Mouse (Mus musculus) adrenal gland, adult (tissue): ENCODE measurements at regions not wholly inside any gene's neighbourhood (a gene's known extent, or its start where the extent isn't known, plus 50 kb on each side); places are given as distances from the start of the nearest gene placed in this dataset.
A peak's percentile ranks its signal among the peaks of the same experiment; 100 is the strongest.
"Not testable (repeated sequence)": the region's sequence is repeated elsewhere in the genome, so short reads cannot be mapped to it uniquely, and the experiment has no call there.

ENCODE experiments used
- DNase-seq, 2 experiments: peaks; one replicate each; pipeline ENCODE4 v3.0.0; 2022 to 2023; ENCODE audit warnings: low spot score in 1 of 2; ENCODE audit not compliant: inconsistent age in 2 of 2

DNA sequence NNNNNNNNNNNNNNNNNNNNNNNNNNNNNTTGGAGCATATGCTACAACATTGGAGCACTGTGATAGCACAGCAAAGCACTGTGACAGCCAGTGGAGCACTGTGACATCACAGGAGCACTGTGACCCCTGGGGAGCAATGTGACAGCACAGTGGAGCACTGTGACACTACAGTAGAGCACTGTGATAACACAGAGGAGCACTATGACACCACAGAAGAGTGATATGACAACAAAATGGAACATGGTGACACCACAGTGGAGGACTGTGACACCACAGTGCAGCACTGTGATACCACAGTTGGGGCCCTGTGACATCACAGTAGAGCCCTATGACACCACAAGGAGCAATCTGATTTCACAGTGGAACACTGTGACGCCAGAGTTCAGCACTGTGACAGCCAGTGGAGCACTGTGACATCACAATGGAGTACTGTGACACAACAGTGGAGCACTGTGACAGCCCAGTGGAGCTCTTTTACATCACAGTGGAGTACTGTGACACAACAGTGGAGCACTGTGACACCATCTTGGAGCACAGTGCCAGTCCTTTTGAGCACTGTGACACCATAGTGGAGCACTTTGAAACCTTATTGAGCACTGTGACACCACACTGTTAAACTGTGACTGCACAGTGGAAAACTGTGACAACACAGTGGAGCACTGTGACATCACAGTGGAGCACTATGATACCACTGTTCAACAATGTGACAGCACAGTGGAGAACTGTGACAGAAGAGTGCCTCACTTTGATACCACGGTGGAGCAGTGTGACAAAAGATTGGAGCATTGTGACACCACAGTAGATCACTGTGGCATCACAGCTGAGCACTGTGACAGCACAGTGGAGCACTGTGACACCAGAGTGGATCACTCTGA, 116.9 kb upstream of the Vmn1r2 start:
- DNase-seq = peak; percentile 1 to 13

DNA sequence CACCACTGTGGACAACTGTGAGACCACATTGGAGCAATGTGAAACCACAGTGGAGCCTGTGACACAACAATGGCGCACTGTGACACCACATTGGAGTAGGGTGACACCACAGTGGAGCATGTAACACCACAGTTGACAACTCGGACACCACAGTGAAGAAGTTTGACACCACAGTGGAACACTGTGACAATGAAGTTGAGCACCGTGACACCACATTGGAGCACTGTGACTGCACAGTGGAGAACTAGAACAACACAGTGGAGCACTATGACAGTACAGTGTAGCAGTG, 116.3 kb upstream of the Vmn1r2 start:
- DNase-seq = no peak

DNA sequence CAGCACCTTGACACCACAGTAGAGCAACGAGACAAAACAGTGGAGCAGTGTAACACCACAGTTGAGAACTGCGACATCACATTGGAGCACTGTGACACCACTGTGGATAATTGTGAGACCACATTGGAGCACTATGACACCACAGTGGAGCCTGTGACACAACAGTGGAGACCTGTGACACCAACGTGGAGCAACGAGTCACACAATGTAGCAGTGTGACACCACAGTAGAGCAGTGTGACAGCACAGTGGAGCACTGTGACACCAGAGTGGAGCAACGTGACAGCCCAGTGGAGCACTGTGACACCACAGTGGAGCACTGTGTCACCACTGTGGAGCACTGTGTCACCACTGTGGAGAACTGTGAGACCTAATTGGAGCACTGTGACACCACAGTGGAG, 115.9 kb upstream of the Vmn1r2 start:
- peak in 1 of 2 experiments; percentile 1 for DNase-seq

DNA sequence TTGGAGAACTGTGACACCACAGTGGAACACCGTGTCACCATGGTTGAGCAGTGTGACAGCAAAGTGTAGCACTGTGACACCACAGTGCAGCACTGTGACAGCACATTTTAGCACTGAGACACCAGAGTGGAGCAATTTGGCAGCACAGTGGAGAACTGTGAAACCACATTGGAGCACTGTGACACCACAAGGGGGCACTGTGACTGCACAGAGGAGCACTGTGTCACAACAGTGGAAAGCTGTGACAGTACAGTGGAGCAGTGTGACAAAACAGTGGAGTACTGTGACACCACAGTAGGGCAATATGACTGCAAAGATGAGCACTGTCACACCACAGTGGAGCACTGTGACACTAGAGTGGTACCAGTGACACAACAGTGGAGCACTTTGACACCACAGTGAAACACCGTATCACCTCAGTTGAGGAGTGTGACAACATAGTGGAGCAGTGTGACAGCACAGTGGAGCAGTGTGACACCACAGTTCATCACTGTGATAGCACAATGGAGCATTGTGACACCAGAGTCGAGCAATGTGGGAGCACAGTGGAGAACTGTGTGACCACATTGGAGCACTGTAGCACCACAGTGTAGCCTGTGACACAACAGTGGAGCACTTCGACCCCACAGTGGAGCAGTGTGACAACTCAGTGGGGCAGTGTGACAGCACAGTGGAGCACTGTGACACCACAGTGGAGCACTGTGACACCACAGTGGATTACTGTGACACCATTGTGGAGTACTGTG, 114.6 kb upstream of the Vmn1r2 start:
- peak; percentile 17 to 68 for DNase-seq

DNA sequence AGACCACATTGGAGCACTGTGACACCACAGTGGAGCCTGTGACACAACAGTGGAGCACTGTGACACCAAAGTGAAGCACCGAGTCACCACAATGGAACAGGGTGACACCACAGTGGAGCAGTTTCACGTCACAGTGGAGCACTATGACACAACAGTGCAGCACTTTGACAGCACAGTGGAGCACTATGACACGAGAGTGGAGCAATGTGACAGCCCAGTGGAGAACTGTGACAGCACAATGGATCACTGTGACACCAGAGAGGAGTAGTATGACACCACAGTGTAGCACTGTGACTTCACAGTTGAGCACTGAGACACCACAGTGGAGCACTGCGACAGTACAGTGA, 114.1 kb upstream of the Vmn1r2 start:
- peak; percentile 2 to 14 for DNase-seq

DNA sequence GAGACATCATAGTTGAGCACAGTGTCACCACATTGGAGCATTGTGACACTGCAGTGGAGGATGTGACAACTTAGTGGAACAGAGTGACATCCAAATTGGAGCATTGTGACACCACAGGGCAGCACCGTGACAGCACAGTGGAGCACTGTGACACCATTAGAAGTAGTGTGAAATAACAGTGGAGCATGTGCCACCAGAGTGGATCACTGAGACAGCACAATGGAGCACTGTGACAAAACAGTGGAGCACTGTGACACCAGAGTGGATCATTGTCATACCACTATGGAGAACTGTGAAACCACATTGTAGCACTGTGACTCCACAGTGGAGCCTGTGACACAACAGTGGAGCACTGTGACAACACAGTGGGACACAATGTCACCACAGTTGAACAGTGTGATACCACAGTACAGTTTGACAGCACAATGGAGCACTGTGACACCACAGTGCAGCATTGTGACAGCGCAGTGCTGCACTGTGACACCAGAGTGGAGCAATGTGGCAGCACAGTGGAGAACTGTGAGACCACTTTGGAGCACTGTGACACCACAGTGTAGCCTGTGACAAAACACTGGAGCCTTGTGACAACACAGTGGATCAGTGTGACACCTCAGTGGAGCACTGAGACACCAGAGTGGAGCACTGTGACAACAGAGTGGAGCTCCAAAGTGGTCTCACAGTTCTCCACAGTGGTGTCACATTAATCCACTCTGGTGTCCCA, 113.5 kb upstream of the Vmn1r2 start:
- DNase-seq = peak in 1 of 2 experiments; percentile 13

DNA sequence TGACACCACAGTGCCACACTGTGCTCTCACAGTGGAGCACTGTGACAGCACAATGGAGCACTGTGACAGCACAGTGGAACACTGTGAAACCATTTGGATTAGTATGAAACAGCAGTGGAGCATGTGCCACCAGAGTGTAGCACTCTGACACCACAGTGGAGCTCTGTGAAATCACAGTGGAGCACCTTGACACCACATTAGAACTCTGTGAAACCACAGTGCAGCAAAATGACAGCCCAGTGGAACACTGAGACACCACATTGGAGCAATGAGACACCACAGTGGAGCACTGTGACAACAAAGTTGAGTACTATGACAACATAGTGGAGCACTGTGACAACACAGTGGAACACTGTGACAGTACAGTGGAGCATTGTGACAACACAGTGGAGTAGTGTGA, 112.2 kb upstream of the Vmn1r2 start:
- peak in 1 of 2 experiments; percentile 1 for DNase-seq

DNA sequence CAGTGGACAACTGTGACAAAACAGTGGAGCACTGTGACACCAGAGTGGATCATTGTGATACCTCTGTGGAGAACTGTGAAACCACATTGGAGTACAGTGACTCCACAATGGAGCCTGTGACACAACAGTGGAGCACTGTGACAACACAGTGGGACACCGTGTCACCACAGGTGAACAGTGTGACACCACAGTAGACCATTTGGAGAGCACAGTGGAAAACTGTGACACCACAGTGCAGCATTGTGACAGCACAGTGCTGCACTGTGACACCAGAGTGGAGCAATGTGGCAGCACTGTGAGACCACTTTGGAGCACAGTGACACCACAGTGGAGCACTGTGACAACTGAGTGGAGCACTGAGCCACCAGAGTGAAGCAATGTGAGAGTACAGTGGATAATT, 111.7 kb upstream of the Vmn1r2 start:
- DNase-seq = peak in 1 of 2 experiments; percentile 1

DNA sequence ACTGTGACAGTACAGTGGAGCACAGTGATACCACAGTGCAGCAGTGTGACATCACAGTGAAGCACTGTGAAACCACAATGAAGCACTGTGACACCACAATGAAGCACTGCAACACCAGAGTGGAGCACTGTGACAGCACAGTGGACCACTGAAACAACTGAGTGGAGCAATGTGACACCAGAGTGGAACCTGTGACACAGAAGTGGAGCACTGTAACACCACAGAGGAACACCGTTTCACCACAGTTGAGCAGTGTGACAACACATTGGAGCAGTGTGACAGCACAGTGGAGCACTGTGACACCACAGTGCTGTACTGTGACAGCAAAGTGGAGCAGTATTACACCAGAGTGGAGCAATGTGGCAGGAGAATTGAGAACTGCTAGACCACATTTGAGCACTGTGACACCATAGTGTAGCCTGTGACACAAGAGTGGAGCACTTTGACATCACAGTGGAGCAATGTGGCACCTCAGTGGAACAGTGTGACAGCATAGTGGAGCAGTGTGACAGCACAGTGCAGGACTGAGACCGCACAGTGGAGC, 107.5 kb upstream of the Vmn1r2 start:
- DNase-seq = no peak

DNA sequence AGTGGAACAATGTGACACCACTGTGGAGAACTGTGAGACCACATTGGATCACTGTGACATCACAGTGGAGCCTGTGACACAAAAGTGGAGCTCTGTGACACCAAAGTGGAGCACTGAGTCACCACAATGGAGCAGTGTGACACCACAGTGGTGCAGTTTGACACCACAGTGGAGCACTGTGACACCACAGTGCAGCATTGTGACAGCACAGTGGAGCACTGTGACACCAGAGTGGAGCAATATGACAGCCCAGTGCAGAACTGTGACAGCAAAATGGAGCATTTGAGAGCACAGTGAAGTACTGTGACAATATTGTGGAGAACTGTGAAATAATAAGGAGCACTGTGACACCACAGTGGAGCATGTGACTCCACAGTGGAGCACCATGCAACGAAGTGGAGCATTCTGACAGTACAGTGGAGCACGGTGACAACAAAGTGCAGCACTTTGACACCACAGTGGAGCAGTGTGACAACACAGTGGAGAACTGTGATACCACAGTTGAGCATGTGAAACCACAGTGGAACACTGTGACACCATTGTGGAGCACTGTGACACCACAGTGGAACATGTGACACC, 105.0 kb upstream of the Vmn1r2 start:
- no peak for DNase-seq

DNA sequence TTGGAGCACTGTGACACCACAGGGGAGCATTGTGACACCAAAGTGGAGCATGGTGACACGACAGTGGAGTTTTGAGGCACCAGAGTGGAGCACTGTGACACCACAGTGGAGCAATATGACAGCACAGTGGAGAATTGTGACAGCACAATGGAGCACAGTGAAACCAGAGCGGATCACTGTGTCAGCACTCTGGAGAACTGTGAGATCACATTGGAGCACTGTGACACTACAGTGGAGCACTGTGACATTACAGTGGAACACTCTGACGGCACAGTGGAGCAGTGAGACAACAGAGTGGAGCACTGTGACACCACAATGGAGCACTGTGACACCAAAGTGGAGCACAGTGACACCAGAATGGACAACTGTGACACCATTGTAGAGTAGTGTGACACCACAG, 103.2 kb upstream of the Vmn1r2 start:
- DNase-seq = no peak

DNA sequence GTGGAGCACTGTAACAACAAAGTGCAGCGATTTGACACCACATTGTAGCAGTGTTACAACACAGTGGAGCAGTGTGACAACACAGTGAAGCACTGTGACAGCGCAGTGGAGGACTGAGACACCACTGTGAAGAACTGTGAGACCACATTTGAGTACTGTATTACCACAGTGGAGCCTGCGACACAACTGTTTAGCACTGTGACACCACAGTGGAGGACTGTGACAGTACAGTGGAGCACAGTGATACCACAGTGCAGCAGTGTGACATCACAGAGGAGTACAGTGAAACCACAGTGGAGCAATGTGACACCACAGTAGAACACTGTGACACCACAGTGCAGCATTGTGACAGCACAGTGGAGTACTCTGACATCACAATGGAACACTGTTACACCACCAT, 102.5 kb upstream of the Vmn1r2 start:
- DNase-seq = no peak

DNA sequence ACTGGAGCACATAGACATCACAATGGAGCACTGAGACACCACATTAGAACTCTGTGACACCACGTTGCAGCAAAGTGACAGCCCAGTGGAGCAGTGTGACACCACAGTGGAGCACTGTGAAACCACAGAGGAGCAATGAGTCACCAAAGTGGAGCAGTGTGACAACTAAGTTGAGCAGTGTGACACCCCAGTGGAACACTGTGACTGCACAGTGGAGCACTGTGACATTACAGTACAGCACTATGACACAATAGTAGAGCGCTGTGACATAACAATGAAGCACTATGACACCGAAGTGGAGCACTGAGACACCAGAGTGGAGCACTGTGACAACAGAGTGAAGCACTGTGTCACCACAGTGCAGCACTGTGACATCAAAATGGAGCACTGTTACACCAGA, 101.8 kb upstream of the Vmn1r2 start:
- not testable (repeated sequence) for DNase-seq

DNA sequence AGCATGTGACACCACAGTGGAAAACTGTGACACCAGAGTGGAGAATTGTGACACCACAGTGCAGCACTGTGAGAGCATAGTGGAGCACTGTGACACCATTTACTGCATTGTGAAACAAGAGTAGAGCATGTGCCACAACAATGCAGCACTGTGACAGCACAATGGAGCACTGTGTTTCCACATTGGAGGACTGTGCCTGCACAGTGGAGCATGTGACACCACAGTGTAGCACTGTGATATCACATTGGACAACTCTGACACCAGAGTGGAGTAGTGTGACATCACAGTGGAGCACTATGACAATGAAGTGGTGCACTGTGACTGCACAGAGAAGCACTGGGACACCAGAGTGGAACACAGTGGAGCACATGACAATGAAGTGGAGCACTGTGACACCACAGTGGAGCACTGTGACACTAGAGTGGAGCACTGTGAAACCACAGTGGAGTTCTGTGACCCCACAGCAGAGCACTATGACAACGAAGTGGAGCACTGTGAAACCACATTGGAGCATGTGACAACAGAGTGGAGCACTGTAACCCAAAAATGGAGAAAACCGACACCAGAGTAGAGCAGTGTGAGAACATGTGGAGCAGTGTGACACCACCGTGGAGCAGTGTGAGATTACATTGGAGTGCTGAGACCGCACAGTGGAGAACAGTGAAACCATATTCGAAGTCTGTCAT, 100.9 kb upstream of the Vmn1r2 start:
- peak in 1 of 2 experiments; percentile 1 for DNase-seq

DNA sequence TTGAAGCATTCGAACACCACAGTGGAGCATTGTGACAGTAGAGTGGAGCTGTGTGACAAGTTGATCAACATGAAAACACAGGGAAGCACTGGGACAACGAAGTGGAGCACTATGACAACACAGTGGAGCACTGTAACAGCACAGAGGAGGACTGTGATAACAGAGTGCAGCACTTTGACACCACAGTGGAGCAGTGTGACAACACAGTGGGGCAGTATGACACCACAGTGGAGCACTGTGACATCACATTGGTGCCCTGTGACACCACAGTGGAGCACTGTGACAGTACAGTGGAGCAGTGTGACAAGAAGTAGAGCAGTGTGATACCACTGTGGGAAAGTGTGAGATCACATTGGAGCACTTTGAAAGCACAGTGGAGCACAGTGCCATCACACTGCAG, 99.9 kb upstream of the Vmn1r2 start:
- DNase-seq = peak in 1 of 2 experiments; percentile 1

DNA sequence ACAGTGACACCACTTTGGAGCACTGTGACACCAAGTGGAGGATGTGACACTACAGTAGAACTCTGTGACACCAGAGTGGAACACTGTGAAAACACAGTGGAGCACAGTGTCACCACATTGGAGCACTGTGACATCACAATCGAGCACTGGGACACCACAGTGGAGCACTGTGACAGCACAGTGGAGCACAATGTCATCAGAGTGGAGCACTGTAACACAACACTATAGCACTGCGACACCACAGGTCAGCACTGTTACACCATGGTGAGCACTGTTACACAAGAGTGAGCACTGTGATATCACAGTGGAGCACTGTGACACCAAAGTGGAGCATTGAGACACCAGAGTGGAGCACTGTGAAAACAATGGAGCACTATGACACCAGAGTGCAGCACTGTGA, 99.5 kb upstream of the Vmn1r2 start:
- DNase-seq = peak; percentile 8 to 39

DNA sequence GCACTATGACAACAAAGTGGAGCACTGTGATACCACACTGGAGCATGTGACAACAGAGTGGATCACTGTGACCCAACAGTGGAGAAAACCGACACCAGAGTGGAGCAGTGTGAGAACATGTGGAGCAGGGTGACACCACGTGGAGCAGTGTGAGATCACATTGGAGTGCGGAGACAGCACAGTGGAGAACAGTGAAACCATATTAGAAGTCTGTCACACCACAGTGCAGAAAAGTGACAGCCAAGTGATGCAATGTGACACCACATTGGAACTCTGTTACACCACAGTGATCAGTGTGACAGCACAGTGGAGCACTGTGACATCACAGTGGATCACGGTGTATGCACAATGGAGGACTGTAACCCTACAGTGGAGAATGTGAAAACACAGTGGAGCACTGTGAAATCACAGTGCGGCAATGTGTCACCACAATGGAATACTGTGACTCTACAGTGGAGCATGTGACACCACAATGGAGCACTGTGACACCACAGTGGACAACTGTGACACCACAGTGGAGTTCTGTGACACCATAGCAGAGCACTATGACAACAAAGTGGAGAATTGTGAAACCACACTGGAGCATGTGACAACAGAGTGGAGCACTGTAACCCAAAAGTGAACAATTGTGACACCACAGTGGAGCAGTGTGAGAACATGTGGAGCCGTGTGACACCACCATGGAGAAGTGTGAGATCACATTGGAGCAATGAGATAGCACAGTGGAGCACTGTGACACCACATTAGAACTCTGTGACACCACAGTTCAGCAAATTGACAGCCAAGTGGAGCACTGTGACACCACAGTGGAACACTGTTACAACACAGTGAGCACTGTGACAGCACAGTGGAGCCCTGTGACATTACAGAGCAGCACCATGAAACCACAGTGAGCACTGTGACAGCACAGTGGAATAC, 98.6 kb upstream of the Vmn1r2 start:
- DNase-seq = peak; percentile 2 to 16

DNA sequence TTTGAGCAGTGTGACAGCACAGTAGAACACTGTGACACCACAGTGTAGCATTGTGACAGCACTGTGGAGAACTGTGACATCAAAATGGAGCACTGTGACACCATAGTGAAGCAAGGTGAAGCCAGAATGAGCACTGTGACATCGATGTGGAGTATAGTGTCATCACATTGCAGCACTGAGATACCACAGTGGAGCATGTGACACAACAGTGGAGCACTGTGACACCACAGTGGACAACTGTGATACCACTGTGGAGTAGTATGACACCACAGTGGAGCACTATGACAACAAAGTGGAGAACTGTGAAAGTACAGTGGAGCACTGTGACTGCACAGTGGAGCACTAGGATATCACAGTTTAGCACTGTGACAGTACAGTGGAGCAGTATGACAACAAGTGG, 97.8 kb upstream of the Vmn1r2 start:
- DNase-seq = peak in 1 of 2 experiments; percentile 1

DNA sequence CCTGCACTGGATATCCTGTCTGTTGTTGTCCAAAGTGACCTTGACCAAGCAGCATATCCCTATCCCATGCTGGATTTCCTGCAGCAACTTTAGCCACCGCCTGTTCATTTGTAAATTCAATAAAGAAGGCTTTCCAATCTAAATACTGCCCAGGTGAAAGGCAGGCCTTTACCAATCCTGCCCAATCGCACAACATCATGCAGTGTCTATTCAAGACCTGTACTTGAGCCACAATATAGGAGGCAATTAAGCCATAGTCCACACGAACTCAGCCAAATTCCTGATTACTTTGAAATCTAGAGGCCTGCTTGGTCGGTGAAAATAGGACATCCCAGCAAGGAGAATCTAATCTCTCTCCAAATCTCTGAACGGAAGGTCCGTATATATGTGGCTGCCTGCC, 95.8 kb upstream of the Vmn1r2 start:
- DNase-seq = not testable (repeated sequence)

DNA sequence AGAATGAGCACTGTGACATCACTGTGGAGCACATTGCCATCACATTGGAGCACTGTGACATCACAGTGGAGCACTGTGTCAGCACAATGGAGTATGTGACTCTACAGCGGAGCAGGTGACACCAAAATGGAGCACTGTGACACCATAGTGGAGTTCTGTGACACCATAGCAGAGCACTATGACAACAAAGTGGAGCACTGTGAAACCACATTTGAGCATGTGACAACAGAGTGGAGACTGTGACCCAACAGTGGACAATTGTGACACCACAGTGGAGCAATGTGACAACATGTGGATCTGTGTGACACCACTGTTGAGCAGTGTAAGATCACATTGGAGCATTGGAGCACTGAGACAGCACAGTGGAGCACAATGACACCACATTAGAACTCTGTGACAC, 87.2 kb upstream of the Vmn1r2 start:
- peak in 1 of 2 experiments; percentile 13 for DNase-seq
